Mouse (Mus musculus) urinary bladder, postnatal 36 days (tissue): Measurements from ENCODE around the gene Jag1.

Source experiments
- DNase-seq, 2 experiments: peaks; one replicate each; pipeline ENCODE4 v3.0.0; 2022; ENCODE audit warnings: low spot score in 2 of 2, mixed read lengths in 1 of 2

The Jag1 gene

GRCm38 (mm10) chr2:137116025-137116674 lies at the start of gene Jag1:
Gene Jag1 (minus strand): TSS chr2:137116644.
- peak in 1 of 2 experiments; percentile 42 for DNase-seq

- no peak for DNase-seq
Observed at GRCm38 (mm10) chr2:137156018-137156417, 39.6 kb upstream of the Jag1 start.

- no peak for DNase-seq
Observed at GRCm38 (mm10) chr2:137153825-137154224, 37.4 kb upstream of the Jag1 start.

- no peak for DNase-seq
Observed at GRCm38 (mm10) chr2:137153172-137153667, 36.8 kb upstream of the Jag1 start.

GRCm38 (mm10) chr2:137150953-137151352 lies 34.5 kb upstream of the Jag1 start:
- no peak for DNase-seq

DNA sequence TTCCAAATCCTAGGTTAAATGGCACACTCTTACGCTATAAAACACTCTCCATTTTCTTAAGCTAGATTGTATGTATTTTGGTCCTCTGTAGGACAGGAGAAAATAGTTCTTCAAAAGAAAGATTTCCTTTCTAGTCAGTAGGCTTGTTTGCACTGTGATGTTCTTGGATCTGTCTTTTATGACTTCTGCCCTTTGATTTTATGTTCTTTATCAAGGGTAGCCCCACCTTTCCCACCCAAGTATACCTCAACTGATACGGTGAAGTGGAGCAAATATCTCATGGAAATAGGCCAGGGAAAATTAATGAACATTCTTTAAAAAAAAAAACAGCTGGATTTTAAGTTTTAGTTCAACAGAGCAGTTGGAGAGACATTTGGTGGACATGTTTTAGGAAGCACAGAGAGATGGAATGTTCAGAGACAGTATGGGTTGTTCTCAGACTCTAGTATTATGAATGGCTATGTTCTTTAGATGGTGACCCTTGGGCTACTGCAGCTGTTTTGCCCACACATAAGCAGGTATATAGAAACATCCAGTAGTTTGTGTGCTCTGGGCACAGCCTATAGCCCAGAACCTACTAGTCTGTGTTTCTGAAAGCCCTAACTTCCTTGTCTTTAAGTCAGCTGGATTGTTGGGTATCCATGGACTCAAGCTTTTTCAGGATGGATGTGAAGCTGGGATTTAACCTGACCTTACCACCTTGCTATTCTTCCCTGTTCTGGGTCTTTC lies 30.7 kb upstream of the Jag1 start:
- DNase-seq: no peak

DNA sequence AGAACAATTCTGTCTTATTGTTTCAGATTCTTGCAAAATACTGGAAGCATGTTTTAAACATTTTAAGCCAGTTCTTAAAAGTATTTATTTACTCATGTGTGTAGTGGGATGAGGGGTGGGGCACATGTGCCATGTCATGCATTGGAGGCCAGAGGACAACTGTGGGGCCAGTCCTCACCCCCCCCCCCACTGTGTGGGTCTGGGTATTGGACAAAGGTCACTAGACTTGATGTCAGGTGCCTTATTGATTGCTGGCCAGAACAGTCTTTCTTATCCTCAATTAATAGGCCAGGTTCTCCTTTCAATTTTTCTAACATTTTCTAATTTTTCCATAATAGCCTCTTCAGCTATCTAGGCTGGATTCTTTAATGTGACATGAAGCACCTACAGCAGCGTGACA lies 21.6 kb upstream of the Jag1 start:
- no peak for DNase-seq

DNA sequence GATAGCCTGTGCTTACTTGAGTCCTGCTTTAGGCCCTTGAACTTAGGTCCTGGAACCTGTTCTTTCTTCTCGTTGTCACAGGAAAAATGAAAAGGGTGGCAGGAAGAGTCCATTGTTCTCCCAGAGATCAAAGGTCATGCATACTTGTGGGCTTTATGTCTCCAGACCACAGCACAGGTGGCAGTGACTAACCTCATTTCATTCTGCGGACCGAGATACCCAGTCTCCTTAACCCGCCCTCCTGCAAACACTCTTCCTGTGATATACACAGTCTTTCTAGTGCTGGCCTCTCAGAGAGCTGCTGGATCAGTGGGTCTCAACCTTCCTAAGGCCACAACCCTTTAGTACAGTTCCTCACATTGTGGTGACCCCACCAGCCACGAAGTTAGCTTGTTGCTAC lies 17.6 kb upstream of the Jag1 start:
- DNase-seq: no peak

DNA sequence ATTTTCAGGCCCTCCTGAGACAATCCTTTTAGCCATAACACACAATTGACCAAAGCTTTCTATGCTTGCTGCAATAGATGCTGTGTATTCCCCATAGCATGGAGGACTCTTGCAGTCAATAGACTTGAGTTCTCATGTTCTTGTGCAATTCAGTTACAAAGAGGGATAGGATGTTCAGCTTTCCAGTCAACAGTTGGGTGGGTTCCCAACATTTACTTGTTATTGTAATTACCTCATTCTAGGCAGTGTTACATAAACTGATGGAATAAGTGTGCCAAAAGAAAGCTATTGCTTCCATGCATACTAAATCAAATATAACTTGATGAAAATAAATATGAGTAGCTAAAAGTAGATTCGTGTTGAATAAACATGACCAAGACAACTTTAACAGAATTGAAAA lies 8.4 kb upstream of the Jag1 start:
- DNase-seq: no peak

- DNase-seq: peak; percentile 84 to 87
Observed at GRCm38 (mm10) chr2:137117321-137117690, 862 bp upstream of the Jag1 start.

DNA sequence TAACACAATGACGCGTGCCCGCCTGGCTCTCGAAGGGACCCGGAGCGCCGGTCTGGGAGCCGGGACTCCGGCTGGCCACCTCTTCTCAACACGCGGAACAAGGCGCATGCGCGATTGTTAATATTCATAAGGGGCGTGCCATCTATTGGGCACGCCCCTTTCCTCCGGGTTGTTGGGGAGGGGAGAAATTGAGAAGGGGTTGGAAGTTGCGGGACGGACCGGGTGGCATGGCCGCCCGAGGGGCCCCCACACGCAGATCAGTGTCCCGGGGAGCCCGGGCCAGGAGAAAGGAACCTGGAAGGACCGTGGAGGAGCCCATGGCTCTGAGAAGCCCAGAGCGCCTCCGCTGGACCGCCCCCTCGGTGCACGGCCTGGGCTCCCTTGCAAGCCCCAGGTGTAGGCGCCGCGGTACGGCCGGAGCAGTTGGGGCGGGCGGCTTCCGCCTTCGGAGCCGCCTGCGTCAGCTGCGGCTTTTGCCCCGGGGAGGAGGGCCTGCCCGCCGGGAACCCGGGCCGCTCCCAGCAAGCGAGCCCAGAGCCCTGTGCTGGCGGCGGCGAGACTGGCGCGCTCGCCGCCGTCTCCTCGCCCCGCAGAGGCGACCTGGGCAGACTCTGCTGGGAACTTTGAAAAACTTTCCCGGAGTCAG lies 354 bp upstream of the Jag1 start:
- peak; percentile 91 to 93 for DNase-seq

DNA sequence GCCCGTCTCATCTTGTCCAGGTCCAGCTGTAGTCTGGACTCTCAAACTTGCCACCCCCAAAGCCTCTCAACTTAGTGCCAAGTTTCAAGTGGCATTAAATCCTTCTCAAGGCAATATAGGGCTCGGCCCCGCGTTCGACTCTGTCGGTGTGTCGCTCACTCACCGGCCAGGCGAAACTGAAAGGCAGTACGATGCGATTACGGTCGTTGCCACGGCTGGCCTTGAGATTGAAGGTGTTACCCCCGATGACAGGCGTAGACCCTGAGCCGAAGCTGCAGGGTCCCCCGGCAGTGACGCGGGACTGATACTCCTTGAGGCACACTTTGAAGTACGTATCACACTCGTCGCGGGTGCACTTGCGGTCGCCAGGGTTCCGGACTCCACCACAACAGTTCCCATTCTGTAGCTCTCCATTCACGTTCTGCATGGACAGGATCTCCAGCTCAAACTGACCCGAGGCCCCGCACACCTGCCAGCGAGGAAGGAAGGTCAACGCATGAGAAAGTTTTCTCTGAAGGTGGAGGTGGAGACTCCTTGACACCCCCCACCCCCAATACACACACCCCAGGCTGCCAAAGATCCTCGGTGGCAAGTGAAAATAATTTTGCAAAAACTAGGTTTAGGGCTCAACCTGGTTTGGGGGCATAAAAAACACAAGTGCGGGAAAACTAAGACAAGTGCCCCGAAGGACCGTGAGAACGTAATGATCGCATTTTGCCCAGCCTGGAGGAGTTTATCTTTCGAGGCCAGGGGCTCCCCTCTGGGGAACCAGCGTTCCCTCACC lies 1.0 kb downstream of the Jag1 start:
- peak in 1 of 2 experiments; percentile 32 for DNase-seq

GRCm38 (mm10) chr2:137114248-137115096 lies 2.0 kb downstream of the Jag1 start:
- DNase-seq: peak; percentile 72 to 90

DNA sequence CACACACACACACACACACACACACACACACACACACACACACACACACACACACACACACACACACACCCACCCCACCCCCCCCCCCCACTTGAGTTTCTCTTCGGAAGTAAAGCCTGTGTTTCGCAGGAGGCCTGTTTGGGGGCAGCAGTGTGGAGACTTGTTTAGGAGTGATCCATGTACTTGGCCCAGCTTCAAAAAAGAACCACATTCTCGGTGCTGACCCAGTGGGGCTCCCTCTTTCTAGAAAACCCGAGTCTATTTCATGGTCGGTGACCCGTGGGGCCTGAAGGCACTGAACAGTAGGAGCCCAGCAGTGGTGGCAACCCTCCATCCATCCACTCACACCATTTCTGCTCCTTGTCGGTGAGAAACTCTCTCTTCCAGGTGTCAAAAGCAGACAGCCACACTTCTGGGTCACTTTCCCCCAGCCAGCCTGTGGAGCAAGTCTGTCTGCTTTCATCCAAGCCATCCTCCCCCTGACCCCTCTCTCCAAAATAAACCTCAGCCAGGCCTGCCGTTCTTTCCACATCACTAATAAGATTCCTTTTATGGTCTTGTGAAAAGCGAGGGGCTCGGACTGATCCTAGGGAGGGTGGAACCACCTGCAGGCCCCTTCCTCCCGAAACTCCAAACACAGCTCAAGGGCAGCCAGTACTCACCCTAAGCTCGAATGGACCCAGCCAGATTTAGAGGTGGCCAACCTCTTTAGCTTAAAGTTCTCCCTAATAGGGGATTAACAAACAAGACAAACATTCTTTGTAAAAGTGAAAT lies 3.0 kb downstream of the Jag1 start:
- DNase-seq: no peak

GRCm38 (mm10) chr2:137110214-137110898 lies 6.1 kb downstream of the Jag1 start:
- no peak for DNase-seq

DNA sequence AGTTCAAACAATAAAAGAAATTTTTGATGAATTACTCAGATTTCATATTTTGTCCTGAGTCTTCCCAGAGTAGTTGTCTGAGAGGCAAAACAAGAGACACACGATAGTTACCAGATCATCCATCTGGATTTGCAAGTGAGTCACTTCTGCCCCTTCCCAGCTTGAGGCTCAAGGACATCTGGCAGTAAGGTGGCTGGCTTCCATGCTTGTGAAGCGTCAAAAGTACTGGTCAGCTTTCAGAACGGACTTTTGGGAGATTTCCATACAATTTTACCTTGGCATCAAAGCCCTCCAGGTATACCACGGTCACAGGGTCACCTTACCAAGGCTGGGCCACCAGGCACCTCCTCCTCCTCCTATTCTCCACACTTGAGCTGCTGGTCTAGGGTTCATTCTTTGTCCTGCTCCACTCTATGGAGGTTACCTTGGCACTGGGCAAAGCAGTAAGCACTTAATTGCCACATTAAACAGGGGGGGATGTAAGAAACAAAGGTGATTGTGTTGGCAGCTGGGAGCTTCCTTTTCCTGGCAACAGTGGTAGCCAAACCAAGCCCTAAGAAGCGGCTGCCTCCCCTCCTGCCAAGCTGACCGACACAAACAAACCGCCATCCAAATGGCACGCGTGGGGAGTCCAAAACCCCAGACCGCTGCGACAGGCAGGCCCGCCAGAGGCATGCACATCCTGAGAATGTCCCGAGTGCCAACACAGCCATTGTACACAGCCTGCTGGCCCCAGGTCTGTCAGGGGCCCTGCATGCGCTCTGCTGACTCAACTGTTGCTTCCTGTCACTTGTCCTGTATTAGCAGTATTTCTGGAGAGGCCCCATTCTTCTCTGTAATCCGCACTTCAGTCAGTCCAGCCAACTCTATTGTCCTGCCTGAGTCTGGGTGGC lies 6.9 kb downstream of the Jag1 start:
- no peak for DNase-seq

GRCm38 (mm10) chr2:137107946-137108345 lies 8.5 kb downstream of the Jag1 start:
- DNase-seq: no peak

- no peak for DNase-seq
Observed at GRCm38 (mm10) chr2:137107203-137107602, 9.2 kb downstream of the Jag1 start.

- no peak for DNase-seq
Observed at GRCm38 (mm10) chr2:137101074-137101473, 15.4 kb downstream of the Jag1 start.
